Mouse (Mus musculus): ENCODE measurements around the gene Eng. TPM values are rescaled to one million over a fixed set of nuclear protein-coding genes. Genes with fewer than 3 reads are reported as not detected.
A peak's percentile ranks its signal among the peaks of the same experiment; 100 is the strongest.

The Eng gene
- polyA plus RNA-seq, 1 experiment from 2014 or later, result 28.4 TPM

DNA sequence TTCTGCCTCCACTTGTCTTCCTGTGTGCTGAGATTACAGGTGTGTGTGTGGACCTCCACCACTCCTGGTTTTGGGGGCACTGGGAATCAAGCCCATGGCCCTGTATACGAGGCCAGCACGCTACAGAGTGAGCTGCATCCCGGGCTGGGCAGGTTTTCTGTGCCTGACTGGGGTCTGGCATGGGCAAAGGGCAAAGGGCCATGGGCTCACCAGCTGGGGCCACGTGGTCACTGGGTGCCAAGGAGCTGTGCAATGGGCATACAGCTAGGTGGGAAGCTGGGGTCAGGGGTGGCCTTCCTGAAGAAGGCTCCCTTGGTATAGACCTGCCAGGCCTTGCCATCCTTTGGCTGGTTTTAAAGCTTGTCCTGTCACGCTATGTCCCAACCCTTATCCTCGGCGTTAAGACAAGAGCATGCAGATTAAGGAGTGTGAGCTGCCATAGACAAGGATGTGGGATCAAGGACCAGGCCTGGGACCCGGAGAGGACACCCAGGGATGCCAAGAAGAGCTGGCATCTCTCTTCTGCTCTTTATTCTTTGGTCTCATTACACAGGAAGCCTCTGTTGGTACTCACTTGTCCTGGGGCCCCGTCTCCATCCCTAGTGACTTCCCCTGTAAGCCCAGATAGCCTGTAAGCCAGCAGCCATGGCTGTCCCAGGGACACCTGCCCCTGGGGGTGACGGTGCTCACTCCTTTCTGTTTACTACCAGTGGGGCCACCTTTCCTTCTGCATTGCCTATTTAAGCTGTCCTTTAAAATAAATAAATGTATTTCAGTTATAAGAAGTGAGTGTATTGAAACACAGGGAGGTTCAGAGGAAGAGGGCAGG is 11.9 kb upstream of the Eng start:
- no peak for ATAC-seq (ENCODE audit: low read depth)
- Histone ChIP-seq H3K9ac (peak overlapping the region; percentile 12; the same call in 1 of the 2 replicates), H3K4me1 (replicated peaks) (peaks cover 20% of the 10 kb centered on the region), H3K4me3 (no peak overlapping the region), H3K9me3 (no peaks in the 10 kb centered on the region), H3K36me3 (peaks cover 3% of the 10 kb centered on the region; the same call in 1 of the 2 replicates), H3K27me3 (no peaks in the 10 kb centered on the region), H3K4me2 (no peak overlapping the region), H3K27ac (replicated peaks) (no peak overlapping the region)
- WGBS, result 87% methylated on average over 10 of the region's 10 CpGs

DNA sequence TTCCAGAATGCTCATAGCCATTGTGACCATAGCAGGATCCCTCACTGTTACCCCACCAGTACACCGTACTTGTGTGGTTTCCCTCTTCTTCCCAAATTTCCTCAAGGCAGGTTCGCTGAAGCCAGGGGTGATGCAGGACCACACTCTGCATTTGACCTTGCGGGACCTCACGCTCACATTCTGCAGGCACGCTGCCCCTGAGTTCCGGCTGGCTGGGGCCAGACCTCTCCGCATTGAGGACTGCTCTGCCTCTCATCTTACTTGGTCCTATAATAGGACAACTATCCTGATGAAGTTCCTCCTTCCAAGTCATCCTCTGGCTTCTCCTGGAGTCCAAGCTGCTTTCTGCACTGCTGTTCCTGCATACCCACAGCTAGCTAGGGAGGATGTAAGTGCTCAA is 9.8 kb upstream of the Eng start:
- H3K27me3 ChIP-seq, result no peaks in the 10 kb centered on the region

DNA sequence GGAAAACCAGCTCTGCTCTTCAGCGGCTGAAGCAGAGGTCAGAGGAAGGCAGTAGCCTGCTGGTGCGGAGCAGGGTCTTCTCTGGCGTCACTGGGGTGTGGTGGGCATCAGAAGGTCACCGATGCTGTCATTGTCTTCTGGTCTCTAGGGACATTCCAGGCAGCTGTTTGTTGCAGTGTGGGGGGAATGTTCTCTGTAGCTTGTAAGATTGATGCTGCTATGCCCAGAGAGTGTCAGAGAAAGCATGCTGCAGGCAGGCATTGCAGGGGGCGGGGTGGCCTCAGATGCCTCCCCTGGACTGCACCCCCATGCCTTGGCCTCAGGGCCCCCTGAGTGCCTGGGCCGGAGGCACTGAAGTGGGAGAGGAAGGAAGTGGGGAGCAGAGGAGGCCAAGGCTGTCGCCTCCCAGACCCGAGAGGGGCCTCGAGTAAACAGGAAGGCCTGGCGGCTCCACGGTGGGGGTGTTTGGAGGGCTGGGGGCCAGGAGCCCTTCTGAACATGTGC is 8.6 kb upstream of the Eng start:
- 0 out of 2 replicates have a peak, but pooled peaks have one; percentile 29 for ATAC-seq (ENCODE audit: low read depth)
- 0 out of 2 replicates have a peak overlapping the region, but pooled peaks have one; percentile 45 for H3K9ac ChIP-seq
- H3K27me3 ChIP-seq, result no peaks in the 10 kb centered on the region
- no peaks in the 10 kb centered on the region for H3K9me3 ChIP-seq
- peaks cover 14% of the 10 kb centered on the region for H3K4me1 ChIP-seq (replicated peaks)
- WGBS, result 31% methylated on average over 11 of the region's 11 CpGs
- H3K4me3 ChIP-seq, result no peak overlapping the region
- peaks cover 3% of the 10 kb centered on the region; the same call in 1 of the 2 replicates for H3K36me3 ChIP-seq
- H3K4me2 ChIP-seq, result no peak overlapping the region
- 0 out of 2 replicates have a peak overlapping the region, but pooled peaks have one; percentile 23 for H3K27ac ChIP-seq (replicated peaks)

More for the DNA sequence above, 9.8 kb upstream of the Eng start:
- Histone ChIP-seq H3K4me1 (replicated peaks) (peaks cover 14% of the 10 kb centered on the region), H3K27ac (replicated peaks) (no peak overlapping the region), H3K4me3 (no peak overlapping the region), H3K36me3 (peaks cover 3% of the 10 kb centered on the region; the same call in 1 of the 2 replicates), H3K9me3 (no peaks in the 10 kb centered on the region), H3K9ac (no peak overlapping the region), H3K4me2 (no peak overlapping the region)
- WGBS, result 88% methylated on average over 7 of the region's 7 CpGs
- ATAC-seq (ENCODE audit: low read depth), result no peak

DNA sequence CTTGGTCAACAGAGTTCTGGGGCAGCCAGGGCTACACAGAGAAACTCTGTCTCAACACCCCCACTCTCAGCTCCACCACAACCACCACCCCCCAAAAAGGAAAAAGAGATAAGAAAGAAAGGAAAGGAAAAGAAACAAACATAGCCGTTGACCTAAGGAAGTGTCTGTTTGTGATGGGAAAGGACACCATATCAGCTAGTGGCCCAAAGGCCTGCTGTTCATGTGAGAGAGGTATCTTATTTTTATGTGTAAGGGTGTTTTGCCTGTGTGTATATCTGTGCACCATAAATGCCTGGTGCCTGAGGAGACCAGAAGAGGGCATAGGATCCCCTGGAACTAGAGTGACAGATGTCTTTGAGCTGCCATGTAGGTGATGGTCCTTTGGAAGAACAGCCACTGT is 6.8 kb upstream of the Eng start:
- Histone ChIP-seq H3K4me3 (no peak overlapping the region), H3K4me1 (replicated peaks) (peaks cover 11% of the 10 kb centered on the region), H3K9ac (no peak overlapping the region), H3K9me3 (no peaks in the 10 kb centered on the region), H3K4me2 (no peak overlapping the region), H3K36me3 (no peaks in the 10 kb centered on the region), H3K27ac (replicated peaks) (no peak overlapping the region), H3K27me3 (no peaks in the 10 kb centered on the region)
- WGBS, result 83% methylated on average over 1 of the region's 1 CpGs
- ATAC-seq (ENCODE audit: low read depth), result no peak

DNA sequence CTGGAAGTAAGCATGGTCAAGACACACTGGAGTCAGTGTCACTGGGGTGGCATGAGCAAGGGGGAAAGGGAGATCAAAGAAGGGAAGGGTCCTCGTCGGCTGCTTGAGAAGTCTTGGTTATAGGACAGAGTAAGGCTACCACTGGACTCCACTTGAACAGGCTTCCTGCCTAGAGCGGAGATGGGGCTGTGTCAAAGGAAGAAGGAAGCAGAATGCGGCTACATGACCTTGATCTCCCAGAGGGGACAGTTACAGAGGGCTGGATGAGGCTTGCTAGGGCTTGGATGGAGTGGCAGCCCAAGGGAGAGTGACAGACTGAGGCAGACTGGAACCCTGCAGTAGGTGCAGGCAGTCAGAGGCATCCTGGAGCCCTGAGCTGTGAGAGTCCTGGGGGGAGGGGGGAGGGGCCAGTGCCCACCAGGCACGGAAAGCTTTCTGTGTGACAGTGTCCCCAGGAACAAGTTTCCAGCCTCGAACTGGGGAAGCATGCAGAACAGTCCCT is 5.8 kb upstream of the Eng start:
- no peak for ATAC-seq (ENCODE audit: low read depth)
- no peak overlapping the region for H3K27ac ChIP-seq (replicated peaks)
- H3K9me3 ChIP-seq, result no peaks in the 10 kb centered on the region
- no peaks in the 10 kb centered on the region for H3K36me3 ChIP-seq
- no peaks in the 10 kb centered on the region for H3K27me3 ChIP-seq
- H3K9ac ChIP-seq, result no peak overlapping the region
- WGBS, result 68% methylated on average over 6 of the region's 6 CpGs
- H3K4me3 ChIP-seq, result no peak overlapping the region
- H3K4me2 ChIP-seq, result no peak overlapping the region
- peaks cover 13% of the 10 kb centered on the region for H3K4me1 ChIP-seq (replicated peaks)

DNA sequence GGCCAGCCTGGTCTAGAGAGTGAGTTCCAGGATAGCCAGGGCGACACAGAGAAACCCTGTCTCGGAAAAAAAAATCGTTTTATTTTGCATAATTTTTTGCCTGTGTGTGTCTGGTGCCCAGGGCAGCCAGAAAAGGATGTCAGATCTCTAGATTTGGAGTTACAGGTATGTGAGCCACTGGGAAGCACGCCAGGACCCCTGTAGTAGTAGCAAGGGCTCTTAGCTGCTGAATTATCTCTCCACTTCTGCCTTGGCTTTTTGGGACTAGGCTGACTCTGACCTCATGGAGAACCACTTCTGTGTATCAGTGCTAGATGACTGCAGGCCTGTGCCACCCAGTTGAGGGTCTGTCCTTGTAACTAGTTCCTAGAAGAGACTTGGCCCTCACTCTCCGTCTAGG is 4.6 kb upstream of the Eng start:
- no peak for ATAC-seq (ENCODE audit: low read depth)
- 77% methylated on average over 5 of the region's 5 CpGs for WGBS
- Histone ChIP-seq H3K9me3 (no peaks in the 10 kb centered on the region), H3K9ac (no peak overlapping the region), H3K27ac (replicated peaks) (no peak overlapping the region), H3K36me3 (no peaks in the 10 kb centered on the region), H3K4me3 (no peak overlapping the region), H3K27me3 (no peaks in the 10 kb centered on the region), H3K4me1 (replicated peaks) (peaks cover 21% of the 10 kb centered on the region), H3K4me2 (no peak overlapping the region)

DNA sequence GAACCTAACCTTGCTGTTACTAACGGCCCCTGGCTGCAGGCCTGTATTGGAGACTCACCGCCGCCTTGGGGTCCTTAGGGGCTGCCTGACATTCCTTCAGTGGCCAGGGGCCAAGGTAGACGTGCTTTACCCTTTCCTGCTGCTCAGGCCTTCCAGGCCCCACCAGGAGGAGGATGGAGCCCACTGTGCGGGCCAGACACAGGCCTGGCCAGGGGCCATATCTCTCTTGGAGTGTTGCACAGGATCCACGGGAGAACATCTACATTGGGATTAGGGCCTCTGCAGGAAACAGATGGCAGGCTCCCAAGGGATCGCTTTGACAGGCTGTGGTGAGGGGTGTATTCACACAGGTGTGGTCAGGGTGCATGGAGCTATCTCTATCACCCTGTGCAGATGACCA is 3.6 kb upstream of the Eng start:
- peak; percentile 15; the same call in 1 of the 2 replicates for ATAC-seq (ENCODE audit: low read depth)
- Histone ChIP-seq H3K27ac (replicated peaks) (no peak overlapping the region), H3K4me3 (no peak overlapping the region), H3K9ac (no peak overlapping the region), H3K9me3 (no peaks in the 10 kb centered on the region), H3K4me1 (replicated peaks) (peaks cover 18% of the 10 kb centered on the region), H3K4me2 (no peak overlapping the region), H3K27me3 (no peaks in the 10 kb centered on the region), H3K36me3 (no peaks in the 10 kb centered on the region)
- 79% methylated on average over 7 of the region's 7 CpGs for WGBS

DNA sequence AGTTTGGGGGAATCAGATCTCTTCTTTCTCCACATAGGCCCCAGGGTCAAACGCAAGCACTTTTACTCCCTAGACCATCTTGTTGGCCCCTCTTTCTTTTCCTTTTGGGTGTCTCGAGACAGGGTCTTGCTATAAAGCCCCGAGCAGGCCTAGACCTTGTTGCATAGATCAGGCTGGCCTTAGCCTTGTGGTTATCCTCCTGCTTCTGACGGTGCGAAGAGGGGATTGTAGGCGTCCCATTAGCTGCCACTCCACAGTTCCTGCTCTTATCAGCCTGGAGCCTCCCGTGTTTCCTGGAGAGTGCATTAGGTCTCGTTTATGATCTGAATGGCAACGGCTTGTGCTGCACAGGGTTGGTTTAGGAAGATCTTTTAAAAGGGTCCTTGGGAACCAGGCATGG is 2.3 kb upstream of the Eng start:
- WGBS, result 79% methylated on average over 9 of the region's 9 CpGs
- Histone ChIP-seq H3K9ac (no peak overlapping the region), H3K9me3 (no peaks in the 10 kb centered on the region), H3K27ac (replicated peaks) (no peak overlapping the region), H3K36me3 (no peaks in the 10 kb centered on the region), H3K4me1 (replicated peaks) (peaks cover 15% of the 10 kb centered on the region), H3K4me3 (no peak overlapping the region), H3K27me3 (no peaks in the 10 kb centered on the region), H3K4me2 (no peak overlapping the region)
- ATAC-seq (ENCODE audit: low read depth), result no peak

DNA sequence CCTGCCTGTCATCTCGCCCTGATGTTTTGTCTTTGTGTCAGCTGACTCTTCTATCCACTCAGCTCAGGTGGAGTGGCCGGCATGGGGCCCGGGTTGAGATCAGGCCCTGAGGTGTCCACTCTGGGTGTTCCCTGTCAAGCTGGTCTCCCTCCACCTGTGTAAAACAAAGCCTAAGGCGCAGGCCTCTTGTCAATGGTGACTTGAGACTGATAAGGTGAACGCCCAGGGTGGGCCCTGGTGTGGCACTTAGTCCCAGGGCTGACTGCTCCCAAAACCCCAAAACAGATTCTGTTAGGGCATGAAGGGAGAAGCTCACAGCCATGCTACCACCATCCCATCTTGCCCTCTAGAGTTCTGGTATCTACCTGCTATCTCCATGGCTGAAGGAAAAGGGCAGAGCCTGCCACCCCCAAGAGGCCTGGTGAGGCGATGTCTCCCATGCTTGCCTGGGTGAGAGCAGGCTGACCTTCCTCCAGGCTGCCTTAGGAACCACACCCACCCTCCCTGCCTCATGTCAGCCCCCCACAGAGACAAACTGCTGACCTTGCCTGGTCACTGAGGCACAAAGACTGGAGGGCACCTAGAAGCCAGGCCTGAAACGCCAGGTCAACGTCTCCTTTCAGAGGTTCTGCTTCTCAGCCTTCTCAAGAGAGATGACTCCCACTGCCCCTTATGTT is 1.5 kb upstream of the Eng start:
- H3K36me3 ChIP-seq, result no peaks in the 10 kb centered on the region
- H3K27me3 ChIP-seq, result no peaks in the 10 kb centered on the region
- ATAC-seq (ENCODE audit: low read depth), result no peak
- no peaks in the 10 kb centered on the region for H3K9me3 ChIP-seq
- H3K27ac ChIP-seq (replicated peaks), result no peak overlapping the region
- peaks cover 15% of the 10 kb centered on the region for H3K4me1 ChIP-seq (replicated peaks)
- no peak overlapping the region for H3K4me3 ChIP-seq
- 89% methylated on average over 8 of the region's 8 CpGs for WGBS
- H3K4me2 ChIP-seq, result no peak overlapping the region
- no peak overlapping the region for H3K9ac ChIP-seq

DNA sequence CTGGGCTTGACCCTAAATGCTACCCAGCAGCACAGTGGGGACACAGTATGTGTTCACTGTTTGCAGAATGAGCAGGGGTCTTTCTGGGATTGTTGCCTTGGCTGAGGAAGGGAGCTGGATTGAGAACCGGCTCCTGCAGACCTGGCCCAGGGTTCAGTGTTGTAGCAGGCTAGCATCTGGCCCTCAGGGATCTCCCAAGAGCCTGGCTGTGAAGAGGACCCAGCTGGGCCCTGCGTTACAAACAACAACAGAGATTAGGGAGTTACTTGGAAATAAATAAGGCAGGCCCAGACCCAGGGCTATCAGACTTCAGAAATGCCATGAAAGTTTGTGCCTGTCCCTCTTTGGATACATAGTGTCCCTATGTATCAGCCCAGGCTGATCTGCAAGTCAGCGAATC is 748 bp upstream of the Eng start:
- Histone ChIP-seq H3K9me3 (no peaks in the 10 kb centered on the region), H3K4me2 (no peak overlapping the region), H3K4me1 (replicated peaks) (peaks cover 15% of the 10 kb centered on the region), H3K27me3 (no peaks in the 10 kb centered on the region), H3K9ac (no peak overlapping the region), H3K4me3 (no peak overlapping the region), H3K27ac (replicated peaks) (peak overlapping the region; percentile 49; the same call in 1 of the 2 replicates), H3K36me3 (no peaks in the 10 kb centered on the region)
- no peak for ATAC-seq (ENCODE audit: low read depth)
- WGBS, result 62% methylated on average over 3 of the region's 3 CpGs

DNA sequence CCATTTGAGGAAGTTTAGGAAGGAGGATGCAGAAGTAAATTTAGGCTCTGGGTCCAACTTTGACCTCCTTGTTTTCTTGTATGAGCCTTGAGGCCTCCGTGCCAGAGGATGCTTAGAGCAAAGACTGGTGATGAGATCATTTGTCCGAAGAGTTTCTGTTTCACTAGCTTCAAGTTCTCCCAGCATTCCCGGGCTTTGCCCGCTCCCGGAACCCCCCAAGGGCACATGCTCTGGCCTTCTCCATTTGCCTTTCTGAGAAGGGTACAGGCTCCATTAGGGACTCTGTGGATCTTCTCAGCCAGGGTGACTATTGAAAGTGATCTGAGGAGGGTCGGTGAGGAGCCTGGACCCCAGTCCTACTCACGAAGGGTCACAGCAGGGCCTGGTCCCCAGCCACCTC is 971 bp downstream of the Eng start:
- H3K4me3 ChIP-seq, result peak overlapping the region; percentile 29
- no peaks in the 10 kb centered on the region for H3K36me3 ChIP-seq
- no peaks in the 10 kb centered on the region for H3K9me3 ChIP-seq
- WGBS, result 83% methylated on average over 7 of the region's 7 CpGs
- H3K9ac ChIP-seq, result peak overlapping the region; percentile 50; the same call in 1 of the 2 replicates
- no peaks in the 10 kb centered on the region for H3K27me3 ChIP-seq
- peaks cover 15% of the 10 kb centered on the region for H3K4me1 ChIP-seq (replicated peaks)
- no peak for ATAC-seq (ENCODE audit: low read depth)
- H3K4me2 ChIP-seq, result peak overlapping the region; percentile 30
- H3K27ac ChIP-seq (replicated peaks), result no peak overlapping the region; the same call in 1 of the 2 replicates

DNA sequence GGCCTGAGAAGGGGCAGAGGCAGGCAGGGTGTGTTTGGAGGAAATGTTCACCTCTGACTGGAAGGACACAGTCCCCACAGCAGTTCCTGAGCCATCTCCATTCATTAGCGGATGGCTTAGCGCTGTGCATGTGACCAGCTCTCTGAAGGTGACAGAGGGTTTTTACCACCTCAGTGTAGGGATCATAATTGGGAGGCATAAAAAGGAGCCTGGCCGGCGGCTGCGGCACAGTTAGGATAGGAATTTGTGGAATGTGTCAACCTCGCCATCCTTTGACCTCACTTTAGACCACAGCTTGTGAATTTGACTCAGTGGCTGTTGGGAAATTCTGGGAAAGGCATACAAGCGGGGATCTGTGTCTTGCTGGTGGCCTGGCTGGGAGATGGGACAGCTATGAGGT is 7.4 kb downstream of the Eng start:
- Histone ChIP-seq H3K4me2 (no peak overlapping the region), H3K27ac (replicated peaks) (no peak overlapping the region), H3K27me3 (no peaks in the 10 kb centered on the region), H3K9ac (no peak overlapping the region), H3K4me3 (no peak overlapping the region), H3K36me3 (no peaks in the 10 kb centered on the region), H3K4me1 (replicated peaks) (0 out of 2 replicates have a peak, but pooled peaks cover 5% of the 10 kb centered on the region), H3K9me3 (no peaks in the 10 kb centered on the region)
- WGBS, result 30% methylated on average over 7 of the region's 7 CpGs
- no peak for ATAC-seq (ENCODE audit: low read depth)
